Mouse (Mus musculus): ENCODE measurements around the gene Olfr1373.
"Not testable (repeated sequence)": the region's sequence is repeated elsewhere in the genome, so short reads cannot be mapped to it uniquely, and the experiment has no call there.

Olfr1373 gene

DNA sequence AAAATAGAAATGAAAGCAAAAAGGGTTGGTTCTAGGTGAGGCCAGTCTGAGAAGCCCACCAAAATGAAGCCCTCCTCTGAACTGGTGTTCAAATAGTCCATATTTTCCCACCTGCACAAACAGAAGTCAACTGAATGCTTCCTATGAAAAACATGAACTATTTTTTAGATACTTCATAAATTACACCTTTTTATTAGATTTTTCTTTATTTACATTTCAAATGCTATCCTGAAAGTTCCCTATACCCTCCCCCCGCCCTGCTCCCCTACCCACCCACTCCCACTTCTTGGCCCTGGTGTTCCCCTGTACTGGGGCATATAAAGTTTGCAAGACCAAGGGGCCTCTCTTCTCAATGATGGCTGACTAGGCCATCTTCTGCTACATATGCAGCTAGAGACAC, at the start of gene Olfr1373:
Olfr1373 (minus strand) TSS at position 101 of the 400 bp plus-strand sequence.
- not testable (repeated sequence) for DNase-seq (ENCODE audit: low spot score)

DNA sequence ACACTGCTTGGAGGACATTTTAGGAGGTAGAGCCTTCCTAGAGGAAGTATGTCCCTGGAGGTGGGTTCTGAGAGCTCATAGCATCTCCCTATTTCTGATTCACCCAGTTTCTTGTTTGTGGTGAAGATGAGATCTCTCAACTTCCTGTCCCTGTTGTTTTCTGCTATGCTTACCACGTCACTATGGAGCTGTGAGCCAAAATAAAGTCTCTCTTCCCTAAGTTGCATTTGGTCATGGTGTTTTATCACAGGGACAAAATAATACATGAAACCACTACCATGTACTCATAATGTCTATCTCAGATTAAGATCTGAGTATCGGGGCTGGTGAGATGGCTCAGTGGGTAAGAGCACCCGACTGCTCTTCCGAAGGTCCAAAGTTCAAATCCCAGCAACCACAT, 35.3 kb upstream of the Olfr1373 start:
- not testable (repeated sequence) for DNase-seq (ENCODE audit: low spot score)

DNA sequence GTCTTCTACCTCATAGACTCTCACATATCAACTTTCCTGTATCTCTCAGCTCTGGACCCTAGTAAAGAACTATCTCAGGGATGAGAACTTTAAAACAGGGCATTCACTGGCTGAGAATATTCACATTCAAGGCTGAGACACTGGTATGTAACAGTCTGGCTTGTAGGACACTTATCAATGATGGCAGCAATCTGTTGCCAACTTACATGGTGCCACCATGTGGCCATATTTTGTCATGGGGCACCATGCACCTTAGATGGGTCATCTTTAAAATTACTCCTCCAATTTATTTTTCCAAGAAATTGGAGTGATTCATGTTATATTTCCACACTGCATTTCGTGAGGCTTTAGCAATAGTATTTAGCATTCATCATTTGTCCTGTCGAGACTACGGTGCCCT, 34.6 kb upstream of the Olfr1373 start:
- not testable (repeated sequence) for DNase-seq (ENCODE audit: low spot score)

DNA sequence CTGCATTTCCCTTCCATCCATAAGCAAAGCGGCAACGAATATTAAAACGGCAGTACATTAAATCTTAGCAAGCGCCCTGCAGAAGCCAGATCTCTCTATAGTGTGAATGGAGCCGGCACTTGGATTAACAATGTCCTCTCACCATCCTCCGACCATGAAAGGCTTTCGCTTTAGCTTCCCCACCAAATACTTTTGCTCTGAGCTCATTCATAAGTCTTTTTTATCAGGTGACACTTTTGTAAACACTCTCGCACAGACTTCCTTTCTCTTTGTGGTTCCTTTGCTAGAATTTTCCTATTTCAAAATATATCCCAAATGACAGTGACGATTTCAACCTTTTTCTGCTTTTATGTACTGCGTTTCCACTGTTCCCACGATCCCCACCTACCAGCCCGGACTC, 23.1 kb upstream of the Olfr1373 start:
- no peak for DNase-seq (ENCODE audit: low spot score)

DNA sequence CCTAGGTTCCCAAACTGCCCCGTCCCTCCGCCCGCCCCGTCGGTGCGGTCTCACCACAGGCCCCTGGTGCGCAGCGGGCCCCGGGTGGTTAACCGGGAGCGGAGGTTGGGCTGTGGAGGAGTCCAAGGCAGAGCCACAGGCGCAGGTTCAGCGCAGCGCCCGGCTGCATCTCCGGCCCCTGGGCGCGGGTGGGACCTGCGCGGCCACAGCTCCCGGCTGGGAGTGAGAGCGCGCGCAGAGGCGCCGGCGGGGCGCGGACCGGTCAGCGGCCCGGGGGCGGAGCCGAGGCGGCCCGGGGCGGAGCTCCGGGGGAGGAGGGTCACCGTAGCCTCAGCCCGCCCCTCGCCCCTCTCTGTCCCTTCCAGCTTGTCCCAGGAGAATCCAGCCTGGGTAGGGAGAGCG, 22.6 kb upstream of the Olfr1373 start:
- not testable (repeated sequence) for DNase-seq (ENCODE audit: low spot score)

DNA sequence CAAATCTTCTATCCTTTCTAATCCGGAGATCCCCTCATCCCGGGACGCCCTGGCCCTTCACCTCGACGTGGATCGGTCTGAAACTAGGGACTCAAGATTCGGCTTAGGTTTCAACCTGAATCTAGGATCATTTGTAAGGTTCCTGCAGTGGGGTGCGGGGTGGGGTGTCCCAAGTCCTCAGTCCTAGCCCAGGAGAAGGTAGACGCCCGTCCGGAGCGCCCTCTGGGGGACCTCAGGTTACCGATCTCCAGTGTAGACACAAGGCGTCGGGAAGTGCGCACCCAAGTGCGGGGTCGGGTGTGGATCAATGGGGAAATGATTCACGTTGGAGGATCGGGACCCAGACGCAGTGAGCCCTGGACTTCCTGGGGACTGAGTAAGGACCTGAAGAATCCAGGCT, 21.8 kb upstream of the Olfr1373 start:
- DNase-seq (ENCODE audit: low spot score): no peak

DNA sequence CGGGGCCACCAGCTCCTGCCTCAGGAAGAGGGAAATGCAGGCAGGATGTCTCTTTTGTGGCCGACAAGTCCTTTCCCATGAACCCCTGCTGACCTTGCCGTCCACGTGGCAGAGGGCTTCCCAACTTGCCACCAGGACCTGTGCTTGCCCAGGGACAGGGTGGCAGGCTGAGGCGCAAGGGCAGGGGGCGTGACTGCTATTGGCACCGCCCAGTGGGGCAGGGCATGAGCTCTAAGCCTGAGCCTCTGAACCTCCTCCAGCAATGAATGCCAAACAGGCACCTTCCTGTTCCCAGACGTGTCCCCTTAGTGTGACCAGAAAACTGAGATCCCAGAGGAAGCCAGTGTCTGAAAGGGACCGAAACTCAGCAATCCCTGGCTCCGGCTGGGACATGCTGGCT, 18.6 kb upstream of the Olfr1373 start:
- no peak for DNase-seq (ENCODE audit: low spot score)

DNA sequence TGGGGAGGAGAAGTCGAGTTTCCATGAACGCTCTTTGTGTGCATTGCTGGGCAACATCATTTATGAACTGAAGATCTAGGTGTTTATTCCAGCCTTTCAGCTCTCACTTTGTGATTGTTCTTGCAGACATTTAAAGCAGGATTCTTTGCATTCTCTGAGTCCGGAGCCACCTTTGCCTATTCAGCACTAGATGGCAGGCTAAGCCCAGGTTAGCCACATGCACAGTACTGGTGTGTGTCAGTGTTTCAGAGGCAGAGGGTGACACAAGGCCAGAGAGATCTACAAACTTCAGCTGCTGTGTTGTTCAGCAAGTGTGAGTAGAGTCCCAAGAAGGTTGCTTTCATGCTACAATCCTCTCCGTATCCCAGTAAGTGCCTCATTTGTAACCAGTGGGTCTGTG, 1.7 kb downstream of the Olfr1373 start:
- not testable (repeated sequence) for DNase-seq (ENCODE audit: low spot score)

DNA sequence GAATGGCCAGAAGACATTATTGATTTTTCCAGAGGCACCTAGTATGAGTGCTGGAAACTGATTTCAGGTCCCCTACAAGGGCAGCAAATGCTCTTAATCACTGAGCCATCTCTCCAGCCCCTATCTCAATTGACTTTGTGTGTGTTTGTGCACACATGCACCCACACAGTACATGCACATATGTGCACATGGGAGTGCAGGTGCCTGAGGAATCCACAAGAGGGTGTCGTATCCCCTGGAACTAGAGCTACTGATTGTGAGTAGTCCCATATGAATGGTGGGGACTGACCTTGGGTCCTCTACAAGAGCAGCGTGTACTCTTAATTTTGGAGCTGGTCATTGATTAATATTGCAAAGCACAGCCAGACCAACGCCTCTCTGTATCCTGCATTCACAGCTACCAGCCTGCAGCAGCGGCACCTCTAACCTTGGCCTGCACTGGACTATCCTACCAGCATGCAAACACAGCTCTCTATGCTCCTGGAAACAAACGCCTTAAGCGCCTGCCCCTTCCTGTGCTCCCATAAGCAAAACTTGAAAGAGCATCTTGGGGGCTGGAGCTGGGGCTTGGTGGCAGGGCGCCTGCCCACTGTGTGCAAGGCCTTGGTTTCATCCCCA, 14.8 kb downstream of the Olfr1373 start:
- DNase-seq (ENCODE audit: low spot score): no peak

DNA sequence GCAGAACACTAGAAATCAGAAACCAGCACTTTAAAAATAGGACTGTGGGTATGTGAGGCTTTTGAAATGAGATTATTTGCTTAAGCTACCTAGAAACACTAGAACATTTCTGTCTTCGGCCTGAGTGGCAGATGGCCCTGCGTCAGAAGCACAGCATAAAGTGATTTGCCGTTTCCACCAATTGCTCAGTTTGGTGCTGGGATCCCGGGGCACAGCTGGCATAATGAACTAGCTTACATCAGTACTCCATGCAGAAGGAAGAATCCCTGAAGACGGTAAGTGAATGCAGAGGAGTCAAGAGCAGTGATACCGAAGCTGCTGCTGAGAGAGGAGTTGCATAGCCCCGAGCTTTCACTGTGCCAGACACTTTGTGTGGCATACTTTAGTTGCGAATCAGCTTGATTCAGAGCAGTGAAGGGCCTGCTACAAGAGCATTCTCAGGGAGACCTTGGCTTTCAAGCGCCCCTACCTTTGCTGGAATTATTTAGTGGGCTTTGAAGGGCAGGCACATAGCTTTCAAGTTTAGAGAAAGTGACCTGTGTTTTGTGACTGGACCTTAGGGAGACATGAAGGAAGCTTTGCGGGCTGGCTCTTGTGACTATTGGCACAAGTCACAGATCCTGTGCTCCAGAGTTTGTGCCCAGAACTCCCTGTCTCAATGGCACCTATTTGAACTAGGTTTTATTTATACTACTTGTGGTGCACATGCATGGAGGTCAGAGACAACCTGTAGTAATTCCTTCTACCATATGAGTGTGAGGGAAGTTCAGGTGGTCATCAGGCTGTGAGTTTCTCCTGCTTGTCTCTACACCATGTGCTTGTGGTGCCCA, 15.5 kb downstream of the Olfr1373 start:
- no peak for DNase-seq (ENCODE audit: low spot score)

DNA sequence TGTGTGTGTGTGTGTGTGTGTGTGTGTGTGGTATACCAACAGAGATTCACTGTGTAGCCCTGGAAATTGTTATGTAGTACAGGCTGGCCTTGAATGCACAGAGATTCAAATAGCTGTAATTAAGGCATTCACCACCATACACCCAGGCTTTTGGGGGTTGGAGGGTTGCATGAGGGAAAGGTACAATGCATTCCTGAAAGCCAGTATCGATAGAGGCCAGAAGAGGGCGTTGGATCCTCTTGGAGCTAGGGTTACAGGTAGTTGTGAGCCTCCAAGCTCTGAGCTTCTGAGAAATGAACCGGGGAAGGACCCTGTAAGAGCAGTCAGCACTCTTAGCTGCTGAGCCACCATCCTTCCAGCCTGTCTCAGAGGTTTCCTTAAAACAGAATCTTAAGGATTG, 16.2 kb downstream of the Olfr1373 start:
- DNase-seq (ENCODE audit: low spot score): no peak

DNA sequence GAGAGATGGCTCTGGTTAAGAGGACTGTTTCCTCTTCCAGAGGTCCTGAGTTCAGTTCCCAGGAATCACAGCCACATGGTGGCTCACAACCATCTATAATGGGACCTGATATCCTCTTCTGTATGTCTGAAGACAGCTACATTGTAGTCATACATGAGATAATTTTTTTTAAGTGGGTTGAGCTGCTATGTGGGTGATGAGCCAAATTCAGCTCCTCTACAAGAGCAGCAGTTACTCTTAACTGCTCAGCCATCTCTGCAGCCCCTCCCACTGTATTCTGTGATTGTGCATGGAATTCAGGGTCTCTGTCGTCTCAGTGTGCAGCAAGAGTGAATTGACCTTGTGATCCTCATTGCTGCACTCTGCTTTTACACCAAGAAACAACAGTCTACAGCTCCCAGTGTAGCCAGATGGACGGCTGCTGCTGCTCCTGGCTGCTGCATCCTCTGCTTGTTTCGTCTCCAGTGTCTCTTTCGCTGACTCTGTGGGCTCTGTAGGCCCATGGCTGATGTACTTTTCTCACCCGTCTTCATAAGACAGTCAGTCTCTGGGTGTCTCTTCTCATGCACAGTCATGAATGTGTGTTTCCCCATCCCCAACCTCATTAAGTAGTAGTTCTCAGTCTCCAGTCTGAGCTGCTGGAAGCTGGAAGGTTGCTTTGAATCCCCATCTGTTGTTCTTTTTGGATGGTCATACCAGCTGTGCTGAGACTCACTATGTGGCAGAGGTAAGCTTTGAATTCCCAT, 16.8 kb downstream of the Olfr1373 start:
- no peak for DNase-seq (ENCODE audit: low spot score)

DNA sequence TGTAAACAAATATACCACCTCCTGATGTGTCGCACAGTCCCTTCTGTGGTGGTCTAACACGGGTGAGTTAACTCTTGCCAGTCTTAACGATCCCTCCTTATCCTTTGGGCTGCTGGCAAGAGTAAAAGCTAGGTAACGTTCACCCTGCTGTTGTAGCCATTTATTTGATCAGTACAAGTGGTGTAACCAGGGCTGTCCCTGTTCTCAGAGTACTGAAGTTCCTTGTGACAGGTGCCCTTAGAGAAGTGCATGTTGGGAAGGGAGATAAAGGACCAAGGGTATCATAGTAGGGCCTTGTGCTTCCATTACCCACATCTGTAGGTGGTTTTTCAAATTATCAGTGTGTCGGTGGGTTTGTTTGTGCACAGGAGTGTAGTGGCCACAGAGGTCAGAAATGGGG, 17.6 kb downstream of the Olfr1373 start:
- DNase-seq (ENCODE audit: low spot score): no peak

DNA sequence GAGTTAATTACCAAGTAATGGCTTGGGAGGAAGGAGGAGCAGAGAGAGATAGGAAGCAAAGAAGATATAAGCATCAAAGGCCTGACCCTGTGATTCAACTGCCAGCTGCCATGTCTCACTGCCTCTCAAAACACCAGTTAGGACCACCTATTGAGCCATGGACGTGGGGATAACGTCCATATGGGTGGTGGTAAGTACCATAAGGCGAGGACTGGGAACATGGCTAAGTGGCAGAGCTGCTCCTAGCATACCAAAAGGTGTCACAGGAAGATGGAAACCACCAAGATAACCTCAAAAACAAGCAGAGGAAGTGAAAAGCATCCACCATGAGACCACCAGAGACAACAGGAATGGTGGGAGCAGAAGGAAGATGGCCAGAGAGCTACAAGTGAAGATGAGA, 18.2 kb downstream of the Olfr1373 start:
- no peak for DNase-seq (ENCODE audit: low spot score)

DNA sequence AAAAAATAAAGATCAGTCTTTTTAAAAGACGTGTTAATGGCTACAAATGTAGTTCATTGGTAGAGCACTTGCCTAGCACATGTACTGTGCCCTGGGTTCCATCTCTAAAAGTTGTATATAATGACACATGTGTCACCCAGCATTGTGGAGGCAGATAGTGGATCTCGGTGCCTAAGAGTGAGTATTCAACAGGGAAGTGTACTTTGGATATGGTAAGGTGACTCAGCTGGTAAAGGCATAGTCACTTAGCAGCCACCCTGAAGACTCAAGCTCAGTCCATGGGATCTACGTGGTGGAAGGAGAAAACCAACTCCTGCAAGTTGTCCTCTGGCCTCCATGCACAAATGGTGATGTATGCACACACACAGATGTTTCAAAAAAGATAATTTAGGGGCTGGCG, 20.9 kb downstream of the Olfr1373 start:
- DNase-seq (ENCODE audit: low spot score): no peak

DNA sequence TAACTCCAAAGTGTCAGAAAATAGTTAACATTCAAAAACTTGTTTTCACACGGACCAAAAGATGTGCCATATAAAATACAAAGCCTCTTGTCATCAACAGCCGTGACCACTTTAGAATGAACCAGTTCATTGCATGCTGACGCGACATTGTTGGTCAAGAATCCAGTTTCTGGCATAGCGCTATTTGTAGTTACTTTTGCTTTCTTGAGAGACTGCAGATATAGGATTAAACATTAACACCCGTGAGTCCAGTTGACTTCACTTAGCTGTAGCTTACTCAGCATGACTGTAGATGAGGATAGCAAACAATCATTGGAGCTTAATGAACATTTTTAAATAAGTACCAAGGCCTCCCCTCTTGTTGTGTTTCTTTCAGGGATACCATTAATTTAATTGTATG, 23.3 kb downstream of the Olfr1373 start:
- no peak for DNase-seq (ENCODE audit: low spot score)

DNA sequence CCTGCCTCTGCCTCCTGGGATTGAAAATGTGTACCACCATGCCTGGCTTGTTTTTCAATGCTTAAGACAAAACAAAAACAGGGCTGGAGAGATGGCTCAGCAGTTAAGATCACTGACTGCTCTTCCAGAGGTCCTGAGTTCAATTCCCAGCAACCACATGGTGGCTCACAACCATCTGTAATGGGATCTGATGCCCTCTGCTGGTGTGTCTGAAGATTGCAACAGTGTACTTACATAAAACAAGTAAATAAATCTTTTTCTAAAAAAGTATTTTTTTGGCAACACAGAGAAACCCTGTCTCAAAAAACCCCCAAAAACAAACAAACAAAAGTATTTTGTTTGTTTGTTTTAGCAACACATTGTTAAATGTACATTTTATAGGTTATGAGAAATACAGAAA, 24.9 kb downstream of the Olfr1373 start:
- DNase-seq (ENCODE audit: low spot score): not testable (repeated sequence)

DNA sequence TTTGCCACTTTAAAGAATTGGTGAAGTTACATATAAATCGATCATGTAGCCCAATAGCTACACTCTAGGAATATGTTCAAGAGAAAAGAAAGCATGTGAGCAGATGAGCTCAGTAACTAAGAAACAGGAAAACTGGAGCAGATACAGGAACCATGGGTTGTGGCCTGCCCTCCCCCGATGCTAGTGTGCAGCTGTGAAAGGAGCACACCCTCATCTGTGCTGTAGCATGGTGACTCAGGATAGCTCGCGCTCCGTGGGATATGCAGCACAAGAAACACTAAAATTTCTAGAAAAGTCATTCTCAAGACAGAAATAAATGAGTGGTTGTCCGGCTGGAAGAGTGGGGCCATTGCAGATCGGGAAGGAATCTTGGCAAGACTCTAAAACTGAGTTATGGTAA, 28.2 kb downstream of the Olfr1373 start:
- no peak for DNase-seq (ENCODE audit: low spot score)

DNA sequence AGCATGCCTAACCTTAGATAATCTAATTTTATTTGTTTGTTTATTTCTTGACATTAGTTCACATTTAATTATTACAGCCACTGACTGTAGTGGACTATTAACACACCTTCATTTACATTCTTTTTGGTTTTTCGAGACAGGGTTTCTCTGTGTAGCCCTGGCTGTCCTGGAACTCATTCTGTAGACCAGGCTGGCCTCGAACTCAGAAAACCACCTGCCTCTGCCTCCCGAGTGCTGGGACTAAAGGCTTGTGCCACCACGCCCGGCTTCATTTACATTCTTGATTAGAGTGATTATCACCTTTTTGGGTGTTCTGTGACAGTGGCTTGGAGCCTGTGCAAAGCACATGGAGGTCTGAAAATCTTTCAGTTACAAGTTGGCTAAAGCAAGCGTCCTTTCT, 29.2 kb downstream of the Olfr1373 start:
- not testable (repeated sequence) for DNase-seq (ENCODE audit: low spot score)

DNA sequence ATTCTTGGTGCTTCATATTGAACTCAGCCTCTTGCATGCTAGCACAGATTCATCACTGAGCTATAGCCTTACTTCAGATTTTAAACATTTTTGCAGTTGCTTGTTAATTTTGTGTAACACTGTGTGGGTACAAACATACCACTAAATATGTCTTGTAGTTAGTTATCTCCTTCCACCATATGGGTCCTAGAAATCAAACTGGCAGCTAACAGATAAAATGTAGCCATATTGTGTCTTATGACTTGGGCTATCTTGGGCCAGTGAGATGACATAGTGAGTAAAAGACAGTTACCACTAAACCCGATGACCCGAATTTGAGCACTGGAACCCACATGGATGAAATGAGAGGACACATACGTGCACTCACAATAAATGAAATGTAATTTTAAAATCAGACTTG, 29.8 kb downstream of the Olfr1373 start:
- DNase-seq (ENCODE audit: low spot score): no peak

DNA sequence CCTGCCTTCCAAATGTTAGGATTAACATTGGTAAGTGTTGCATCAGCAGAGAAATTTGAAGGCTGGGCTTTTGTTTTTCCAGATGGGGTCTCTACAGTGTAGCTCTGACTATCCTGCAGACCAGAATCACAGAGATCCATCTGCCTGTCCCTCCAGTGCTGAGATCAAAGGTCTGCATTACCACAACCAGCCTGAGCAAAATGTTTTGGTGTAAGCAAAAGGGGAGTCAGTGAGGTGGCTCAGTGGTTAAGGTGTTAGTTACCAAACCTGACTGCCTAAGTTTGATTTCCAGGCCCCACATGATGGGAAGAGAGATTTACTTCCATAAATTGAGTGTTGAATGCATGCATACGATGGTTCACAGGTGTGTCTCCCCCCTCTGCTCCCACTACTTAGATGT, 35.9 kb downstream of the Olfr1373 start:
- no peak for DNase-seq (ENCODE audit: low spot score)

DNA sequence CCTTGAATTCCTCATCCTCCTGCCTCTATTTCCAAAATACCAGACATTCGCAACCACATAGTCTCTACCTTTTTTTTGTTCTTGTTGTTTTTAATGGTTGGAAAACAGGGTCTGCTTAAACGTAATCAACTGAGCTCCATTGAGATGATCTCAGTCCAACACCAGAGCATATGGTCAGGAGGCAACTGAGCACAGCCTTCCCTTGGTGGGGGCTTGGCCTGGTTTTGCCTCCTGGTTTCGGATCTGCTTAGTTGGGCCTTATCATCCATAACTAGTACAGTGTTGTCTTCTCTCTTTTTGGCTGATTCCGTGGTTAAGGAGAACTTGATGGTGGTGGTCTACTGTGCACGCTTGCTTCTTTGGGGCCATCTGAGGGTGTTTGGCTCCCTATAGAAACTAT, 36.5 kb downstream of the Olfr1373 start:
- DNase-seq (ENCODE audit: low spot score): no peak

DNA sequence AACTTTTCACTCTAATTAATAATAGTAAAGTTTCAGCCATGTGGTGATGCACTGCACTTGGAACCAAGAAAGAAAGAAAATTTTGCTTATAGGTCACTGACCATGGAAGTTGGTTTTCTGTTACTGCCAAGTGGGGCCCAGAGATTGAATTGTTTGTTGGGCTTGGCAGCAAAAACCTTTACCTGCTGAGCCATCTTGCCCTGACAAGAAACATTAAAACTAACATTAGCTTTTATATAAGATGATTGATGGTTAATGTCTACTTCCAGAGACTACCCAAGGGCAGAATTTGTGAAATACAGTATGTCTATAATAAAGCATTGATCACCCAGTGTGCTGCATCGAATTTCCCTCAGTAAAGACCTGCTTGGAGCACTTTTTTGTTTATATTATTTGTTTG, 38.9 kb downstream of the Olfr1373 start:
- DNase-seq (ENCODE audit: low spot score): no peak
